Mouse (Mus musculus) liver, embryonic 14 days (tissue): ENCODE results near the gene Nup155. TPM values are rescaled to one million over a fixed set of nuclear protein-coding genes. Genes with fewer than 3 reads are reported as not detected.

ENCODE experiments used
- polyA plus RNA-seq: library from polyadenylated mRNA; depleted of rRNA; stranded (reverse); fragments of >200 nt; gene quantifications from 2 replicates; pipeline ENCODE4 v1.2.3, GENCODE M21; 2012; rRNA removed

Gene Nup155
- polyA plus RNA-seq = 11.4 and 13.2 TPM in 2 replicates

GRCm38 (mm10) chr15:8108966-8109743 lies at the start of gene Nup155:
Gene Nup155 (plus strand): TSS chr15:8109273.

GRCm38 (mm10) chr15:8098774-8099749 lies 10.0 kb upstream of the Nup155 start, which contains the start of gene Wdr70:
Gene Wdr70 (minus strand): TSS chr15:8099209.

GRCm38 (mm10) chr15:8168591-8169265 lies 59.7 kb downstream of the Nup155 start, which contains the start of gene Cplane1:
Gene Cplane1 (plus strand): TSS chr15:8169106.

Other genes with a start within 250 kb of the Nup155 start
- 10.0 and 13.1 TPM in 2 replicates for gene Wdr70, start 10.1 kb upstream of the Nup155 start, polyA plus RNA-seq
- 0.61 and 0.66 TPM in 2 replicates for gene Cplane1, start 59.8 kb downstream of the Nup155 start, polyA plus RNA-seq